Mouse (Mus musculus): ENCODE results near the gene Ralgps1. TPM values are rescaled to one million over a fixed set of nuclear protein-coding genes. Genes with fewer than 3 reads are reported as not detected.

The Ralgps1 gene
- polyA plus RNA-seq, 1 experiment from 2014 or later: 7.9 TPM

DNA sequence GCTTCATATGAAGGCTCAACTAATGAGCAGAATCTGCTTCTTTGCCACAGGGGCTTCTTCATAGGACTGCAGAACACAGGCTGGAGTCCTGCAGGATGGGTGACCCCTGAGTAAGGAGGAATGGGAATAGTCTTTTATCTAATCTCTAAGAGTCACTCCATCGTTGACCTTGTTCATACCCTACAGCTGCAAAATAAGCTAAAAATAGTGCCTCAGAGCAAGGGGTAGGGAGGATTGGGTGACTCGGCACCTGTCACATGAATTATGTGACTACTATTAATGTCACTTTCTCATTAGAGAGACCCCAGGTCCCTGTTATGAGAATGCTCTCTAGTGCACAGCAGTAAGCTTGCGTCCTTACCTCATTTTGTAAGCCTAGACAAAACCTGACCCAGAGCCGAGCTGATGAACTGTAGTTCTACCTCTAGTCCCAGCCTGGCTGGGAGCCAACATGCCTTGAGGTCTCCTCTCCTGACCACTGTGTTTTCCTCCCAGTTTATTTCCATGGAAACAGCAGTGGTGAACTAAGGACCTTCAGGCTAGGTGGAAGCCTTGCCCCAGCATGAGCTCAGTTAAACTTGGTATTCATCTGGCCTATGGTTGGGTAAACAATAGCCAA lies 117.6 kb downstream of the Ralgps1 start:
- no peaks in the 10 kb centered on the region for H3K27me3 ChIP-seq (ENCODE audit: control insufficient read depth, insufficient read depth, low read length)
- no peak overlapping the region for H3K9ac ChIP-seq (ENCODE audit: low read depth, low read length)
- H3K4me3 ChIP-seq (ENCODE audit: low read length): no peak overlapping the region
- no peaks in the 10 kb centered on the region for H3K9me3 ChIP-seq (ENCODE audit: control insufficient read depth, low read length)
- 0 out of 2 replicates have a peak, but pooled peaks have one; percentile 35 for ATAC-seq (ENCODE audit: low FRiP score, low TSS enrichment)
- H3K4me1 ChIP-seq (ENCODE audit: control insufficient read depth, insufficient read depth, low read length): peaks cover 12% of the 10 kb centered on the region; the same call in 1 of the 2 replicates
- no peaks in the 10 kb centered on the region for H3K36me3 ChIP-seq (ENCODE audit: control insufficient read depth, insufficient read depth, low read length)
- no peak overlapping the region for H3K4me2 ChIP-seq (replicated peaks; ENCODE audit: low read depth, low read length)
- WGBS: 26% methylated on average over 4 of the region's 4 CpGs
- no peak overlapping the region for H3K27ac ChIP-seq (ENCODE audit: low read depth, low read length)

DNA sequence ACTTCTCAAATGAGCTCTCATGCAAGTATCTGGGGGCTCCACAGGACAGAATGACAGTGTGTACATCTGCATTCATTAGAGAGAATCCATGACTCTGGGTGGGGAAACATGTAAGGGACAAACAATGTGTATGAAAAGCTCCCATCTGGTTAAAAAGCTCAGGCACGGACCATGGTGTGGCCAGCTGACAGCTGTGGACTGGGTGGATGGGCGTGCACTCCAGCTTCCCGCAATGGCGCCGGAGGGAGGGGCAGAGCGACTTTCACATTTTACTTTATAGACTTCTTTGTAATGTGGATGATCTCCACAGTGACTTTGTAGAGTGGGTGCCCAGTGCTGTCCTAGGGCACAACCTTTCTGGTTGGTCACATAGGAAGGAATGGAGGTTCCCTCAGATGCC lies 118.5 kb downstream of the Ralgps1 start:
- no peak overlapping the region for H3K27ac ChIP-seq (ENCODE audit: low read depth, low read length)
- H3K36me3 ChIP-seq (ENCODE audit: control insufficient read depth, insufficient read depth, low read length): no peaks in the 10 kb centered on the region
- H3K9me3 ChIP-seq (ENCODE audit: control insufficient read depth, low read length): no peaks in the 10 kb centered on the region
- 88% methylated on average over 6 of the region's 6 CpGs for WGBS
- no peak overlapping the region for H3K4me2 ChIP-seq (replicated peaks; ENCODE audit: low read depth, low read length)
- no peak overlapping the region for H3K9ac ChIP-seq (ENCODE audit: low read depth, low read length)
- no peaks in the 10 kb centered on the region for H3K27me3 ChIP-seq (ENCODE audit: control insufficient read depth, insufficient read depth, low read length)
- peaks cover 12% of the 10 kb centered on the region; the same call in 1 of the 2 replicates for H3K4me1 ChIP-seq (ENCODE audit: control insufficient read depth, insufficient read depth, low read length)
- H3K4me3 ChIP-seq (ENCODE audit: low read length): no peak overlapping the region
- ATAC-seq (ENCODE audit: low FRiP score, low TSS enrichment): no peak

DNA sequence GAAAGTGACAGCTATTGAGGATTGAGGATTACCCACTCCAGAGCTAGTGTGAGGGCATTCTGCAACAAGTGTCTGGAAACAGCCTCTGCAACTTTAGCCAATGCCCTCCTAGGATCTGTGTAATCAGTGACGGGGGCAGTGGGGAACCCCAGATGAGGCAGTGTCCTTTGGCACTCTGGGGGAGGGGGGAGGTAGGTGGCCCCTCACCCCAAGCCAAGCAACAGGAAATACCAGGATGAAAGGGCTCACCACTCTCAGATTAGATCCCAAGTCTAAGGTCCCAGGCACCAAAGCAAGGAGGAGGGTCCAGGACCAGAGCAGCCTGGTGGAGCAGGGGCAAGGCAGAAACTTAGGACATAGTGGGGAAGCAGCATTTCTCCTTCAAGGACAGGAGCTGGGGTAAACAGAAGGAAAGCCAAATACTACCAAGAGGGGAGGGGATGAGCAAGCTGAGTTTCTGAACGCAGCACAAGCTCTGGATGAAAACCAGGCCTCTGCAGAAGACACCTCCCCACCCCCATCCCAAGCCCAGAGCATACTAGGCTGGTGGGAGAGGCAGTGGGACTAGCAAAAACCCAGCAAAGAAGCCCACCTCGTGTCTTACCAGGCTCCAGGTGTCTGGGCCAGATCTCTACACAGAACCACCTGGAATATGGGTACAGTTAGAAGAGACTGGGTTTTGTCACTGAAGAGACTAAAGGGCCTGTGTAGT lies 121.2 kb downstream of the Ralgps1 start:
- ATAC-seq (ENCODE audit: low FRiP score, low TSS enrichment): no peak
- H3K27ac ChIP-seq (ENCODE audit: low read depth, low read length): no peak overlapping the region
- 63% methylated on average over 3 of the region's 3 CpGs for WGBS

DNA sequence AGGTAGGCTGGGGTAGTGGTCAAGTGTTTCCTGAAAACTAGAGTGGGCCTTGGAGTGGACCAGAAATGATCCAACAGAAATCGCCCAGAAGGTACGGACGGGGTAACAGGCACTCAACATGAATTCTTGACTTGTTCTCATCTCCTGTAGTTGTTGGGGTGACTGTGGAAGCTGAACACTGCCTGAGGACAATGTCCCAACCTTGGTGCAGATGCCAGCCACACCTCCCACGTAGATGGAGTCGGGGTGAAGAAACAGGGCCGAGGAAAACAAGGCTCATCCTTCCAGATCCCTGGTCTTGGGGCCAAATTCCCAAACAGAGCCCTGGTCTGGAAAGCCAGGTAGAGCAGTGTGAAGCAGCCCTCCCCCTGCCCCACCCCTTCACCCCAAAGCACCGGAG lies 122.7 kb downstream of the Ralgps1 start:
- H3K36me3 ChIP-seq (ENCODE audit: control insufficient read depth, insufficient read depth, low read length): peaks cover 7% of the 10 kb centered on the region; the same call in 1 of the 2 replicates
- no peak overlapping the region for H3K4me2 ChIP-seq (replicated peaks; ENCODE audit: low read depth, low read length)
- no peak overlapping the region for H3K4me3 ChIP-seq (ENCODE audit: low read length)
- H3K4me1 ChIP-seq (ENCODE audit: control insufficient read depth, insufficient read depth, low read length): peaks cover under 1% of the 10 kb centered on the region; the same call in 1 of the 2 replicates
- H3K9ac ChIP-seq (ENCODE audit: low read depth, low read length): no peak overlapping the region
- 85% methylated on average over 7 of the region's 7 CpGs for WGBS
- ATAC-seq (ENCODE audit: low FRiP score, low TSS enrichment): no peak
- no peak overlapping the region for H3K27ac ChIP-seq (ENCODE audit: low read depth, low read length)
- H3K27me3 ChIP-seq (ENCODE audit: control insufficient read depth, insufficient read depth, low read length): no peaks in the 10 kb centered on the region
- no peaks in the 10 kb centered on the region for H3K9me3 ChIP-seq (ENCODE audit: control insufficient read depth, low read length)

More for the DNA sequence above, 121.2 kb downstream of the Ralgps1 start:
- no peak overlapping the region for H3K4me2 ChIP-seq (replicated peaks; ENCODE audit: low read depth, low read length)
- H3K9me3 ChIP-seq (ENCODE audit: control insufficient read depth, low read length): no peaks in the 10 kb centered on the region
- peaks cover 7% of the 10 kb centered on the region; the same call in 1 of the 2 replicates for H3K36me3 ChIP-seq (ENCODE audit: control insufficient read depth, insufficient read depth, low read length)
- H3K4me1 ChIP-seq (ENCODE audit: control insufficient read depth, insufficient read depth, low read length): peaks cover 9% of the 10 kb centered on the region; the same call in 1 of the 2 replicates
- H3K27me3 ChIP-seq (ENCODE audit: control insufficient read depth, insufficient read depth, low read length): no peaks in the 10 kb centered on the region
- H3K9ac ChIP-seq (ENCODE audit: low read depth, low read length): no peak overlapping the region
- no peak overlapping the region for H3K4me3 ChIP-seq (ENCODE audit: low read length)

DNA sequence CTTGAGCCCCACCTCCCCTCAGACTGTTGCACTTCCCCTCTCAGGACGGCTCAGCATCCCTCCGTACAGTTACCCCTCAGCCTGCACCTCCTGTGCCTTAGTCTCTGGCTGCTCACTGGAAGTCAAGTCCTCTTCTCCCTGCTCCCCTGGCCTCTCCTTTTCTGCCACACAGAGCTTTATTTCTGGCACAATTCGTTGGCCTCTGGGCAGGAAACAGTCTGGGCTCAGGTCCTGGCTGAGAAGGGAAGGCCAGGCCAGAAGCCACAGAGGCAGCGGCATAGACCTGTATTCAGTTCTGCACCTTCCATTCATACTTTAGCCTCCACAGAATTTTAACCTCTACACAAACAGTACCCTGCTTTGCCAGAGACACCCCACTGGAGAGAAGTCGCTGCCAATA lies 124.4 kb downstream of the Ralgps1 start:
- Histone ChIP-seq H3K36me3 (ENCODE audit: control insufficient read depth, insufficient read depth, low read length) (peaks cover 22% of the 10 kb centered on the region; the same call in 1 of the 2 replicates), H3K27me3 (ENCODE audit: control insufficient read depth, insufficient read depth, low read length) (no peaks in the 10 kb centered on the region), H3K4me1 (ENCODE audit: control insufficient read depth, insufficient read depth, low read length) (no peaks in the 10 kb centered on the region), H3K27ac (ENCODE audit: low read depth, low read length) (no peak overlapping the region), H3K9me3 (ENCODE audit: control insufficient read depth, low read length) (no peaks in the 10 kb centered on the region), H3K4me3 (ENCODE audit: low read length) (no peak overlapping the region), H3K4me2 (replicated peaks; ENCODE audit: low read depth, low read length) (no peak overlapping the region), H3K9ac (ENCODE audit: low read depth, low read length) (no peak overlapping the region)
- ATAC-seq (ENCODE audit: low FRiP score, low TSS enrichment): no peak
- 80% methylated on average over 5 of the region's 5 CpGs for WGBS

DNA sequence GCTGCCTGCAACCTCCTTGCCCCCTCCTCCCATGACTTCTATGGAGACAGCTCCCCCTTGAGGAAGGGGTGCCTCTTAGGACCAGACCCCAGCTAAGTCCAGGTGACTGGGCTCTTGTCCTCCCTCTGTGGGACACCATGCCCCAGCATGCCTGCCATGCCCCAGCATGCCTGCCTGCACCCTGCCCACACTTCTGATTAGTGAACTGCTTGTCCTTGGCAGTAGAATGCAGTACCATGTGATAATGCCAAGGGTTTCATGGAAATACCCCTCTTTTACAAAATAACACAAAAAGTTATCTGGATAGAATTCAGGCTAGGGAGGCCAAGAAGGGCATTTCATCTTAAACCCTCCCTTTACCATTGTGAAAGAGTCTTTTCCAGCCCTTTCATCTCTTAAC lies 125.9 kb downstream of the Ralgps1 start:
- no peaks in the 10 kb centered on the region for H3K9me3 ChIP-seq (ENCODE audit: control insufficient read depth, low read length)
- H3K4me3 ChIP-seq (ENCODE audit: low read length): no peak overlapping the region
- no peak overlapping the region for H3K9ac ChIP-seq (ENCODE audit: low read depth, low read length)
- peaks cover 22% of the 10 kb centered on the region; the same call in 1 of the 2 replicates for H3K36me3 ChIP-seq (ENCODE audit: control insufficient read depth, insufficient read depth, low read length)
- 0 out of 2 replicates have a peak, but pooled peaks cover under 1% of the 10 kb centered on the region for H3K4me1 ChIP-seq (ENCODE audit: control insufficient read depth, insufficient read depth, low read length)
- no peak overlapping the region for H3K4me2 ChIP-seq (replicated peaks; ENCODE audit: low read depth, low read length)
- no peak overlapping the region for H3K27ac ChIP-seq (ENCODE audit: low read depth, low read length)
- H3K27me3 ChIP-seq (ENCODE audit: control insufficient read depth, insufficient read depth, low read length): no peaks in the 10 kb centered on the region
- ATAC-seq (ENCODE audit: low FRiP score, low TSS enrichment): no peak

DNA sequence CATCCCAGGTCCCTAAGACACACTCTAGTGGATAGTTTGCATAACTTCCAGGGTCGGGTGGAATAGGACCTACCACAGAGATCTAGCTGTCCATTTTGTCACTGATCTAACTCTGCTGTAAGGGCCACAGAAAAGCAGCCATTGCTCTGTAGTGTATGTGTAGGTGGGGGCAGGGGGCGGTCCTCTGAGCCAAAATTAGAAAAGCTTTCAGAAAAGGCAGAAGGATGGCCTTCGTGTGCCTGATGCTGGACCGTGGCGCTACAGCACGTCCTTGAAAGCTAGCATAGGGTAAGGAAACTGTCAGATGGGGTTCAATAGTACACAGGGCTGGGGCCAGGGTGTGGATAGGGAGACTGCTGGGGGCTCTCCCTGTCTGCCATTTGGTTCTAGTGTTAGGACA lies 126.4 kb downstream of the Ralgps1 start:
- ATAC-seq (ENCODE audit: low FRiP score, low TSS enrichment): no peak
- 83% methylated on average over 6 of the region's 6 CpGs for WGBS
- Histone ChIP-seq H3K27me3 (ENCODE audit: control insufficient read depth, insufficient read depth, low read length) (no peaks in the 10 kb centered on the region), H3K4me1 (ENCODE audit: control insufficient read depth, insufficient read depth, low read length) (peaks cover 5% of the 10 kb centered on the region; the same call in 1 of the 2 replicates), H3K4me3 (ENCODE audit: low read length) (no peak overlapping the region), H3K9ac (ENCODE audit: low read depth, low read length) (no peak overlapping the region), H3K27ac (ENCODE audit: low read depth, low read length) (no peak overlapping the region), H3K36me3 (ENCODE audit: control insufficient read depth, insufficient read depth, low read length) (peaks cover 22% of the 10 kb centered on the region; the same call in 1 of the 2 replicates), H3K9me3 (ENCODE audit: control insufficient read depth, low read length) (no peaks in the 10 kb centered on the region), H3K4me2 (replicated peaks; ENCODE audit: low read depth, low read length) (no peak overlapping the region)

DNA sequence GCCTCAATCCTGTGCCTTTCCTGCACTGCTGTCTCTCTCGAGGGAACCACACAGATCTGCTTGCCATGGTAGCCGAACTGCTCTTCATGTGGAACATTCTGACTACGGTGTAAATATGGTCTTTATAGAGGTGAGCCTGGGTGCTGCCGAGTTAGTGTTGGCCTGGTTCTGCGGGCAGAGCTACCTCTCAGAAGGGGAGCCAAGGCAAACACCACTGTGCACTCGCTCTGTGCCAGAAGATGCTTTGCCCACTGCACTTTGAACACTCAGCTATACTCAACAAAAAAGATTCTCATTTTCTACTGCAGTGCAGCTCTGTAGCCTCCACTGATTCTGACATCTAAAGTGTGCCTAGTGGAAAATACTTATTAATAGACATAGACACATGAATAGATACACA lies 133.7 kb downstream of the Ralgps1 start:
- Histone ChIP-seq H3K27ac (ENCODE audit: low read depth, low read length) (no peak overlapping the region), H3K9me3 (ENCODE audit: control insufficient read depth, low read length) (no peaks in the 10 kb centered on the region), H3K4me1 (ENCODE audit: control insufficient read depth, insufficient read depth, low read length) (peaks cover 9% of the 10 kb centered on the region; the same call in 1 of the 2 replicates), H3K4me3 (ENCODE audit: low read length) (no peak overlapping the region), H3K4me2 (replicated peaks; ENCODE audit: low read depth, low read length) (no peak overlapping the region), H3K27me3 (ENCODE audit: control insufficient read depth, insufficient read depth, low read length) (no peaks in the 10 kb centered on the region), H3K9ac (ENCODE audit: low read depth, low read length) (no peak overlapping the region), H3K36me3 (ENCODE audit: control insufficient read depth, insufficient read depth, low read length) (peaks cover 10% of the 10 kb centered on the region; the same call in 1 of the 2 replicates)
- 88% methylated on average over 6 of the region's 6 CpGs for WGBS
- no peak for ATAC-seq (ENCODE audit: low FRiP score, low TSS enrichment)

DNA sequence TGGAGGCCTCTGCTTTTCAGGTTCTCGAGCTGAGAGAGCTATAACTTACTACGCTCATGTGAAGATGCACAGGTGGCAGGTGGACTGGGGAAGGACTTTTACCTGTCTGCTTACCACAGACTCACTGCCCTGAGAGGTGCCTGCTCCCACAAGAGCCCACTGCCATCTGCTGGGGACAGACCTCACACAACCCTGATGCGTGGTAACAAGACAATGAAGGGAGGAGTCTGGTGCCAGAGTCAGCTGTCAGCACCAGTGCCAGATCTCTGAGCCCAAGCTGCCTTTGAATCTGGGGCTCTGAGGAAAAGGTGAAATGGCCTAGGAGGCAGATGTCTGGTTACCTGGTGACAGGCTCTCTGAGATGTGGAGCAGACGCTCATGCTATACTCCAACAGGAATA lies 136.4 kb downstream of the Ralgps1 start:
- no peak for ATAC-seq (ENCODE audit: low FRiP score, low TSS enrichment)
- no peak overlapping the region for H3K9ac ChIP-seq (ENCODE audit: low read depth, low read length)

More for the DNA sequence above, 136.4 kb downstream of the Ralgps1 start:
- Histone ChIP-seq H3K9me3 (ENCODE audit: control insufficient read depth, low read length) (no peaks in the 10 kb centered on the region), H3K4me3 (ENCODE audit: low read length) (no peak overlapping the region), H3K36me3 (ENCODE audit: control insufficient read depth, insufficient read depth, low read length) (peaks cover 8% of the 10 kb centered on the region; the same call in 1 of the 2 replicates), H3K4me1 (ENCODE audit: control insufficient read depth, insufficient read depth, low read length) (peaks cover 11% of the 10 kb centered on the region; the same call in 1 of the 2 replicates), H3K27me3 (ENCODE audit: control insufficient read depth, insufficient read depth, low read length) (no peaks in the 10 kb centered on the region), H3K4me2 (replicated peaks; ENCODE audit: low read depth, low read length) (no peak overlapping the region), H3K27ac (ENCODE audit: low read depth, low read length) (no peak overlapping the region)
- WGBS: 96% methylated on average over 4 of the region's 4 CpGs
